Mouse (Mus musculus) yolk sac, embryonic 10.5 days (tissue): ENCODE measurements at regions not wholly inside any gene's neighbourhood (a gene's known extent, or its start where the extent isn't known, plus 50 kb on each side); places are given as distances from the start of the nearest gene placed in this dataset.

ENCODE experiments used
- DNase-seq: peaks from one replicate; pipeline ENCODE4 v3.0.0-alpha.2; 2017; ENCODE audit warnings: low spot score

- no peak for DNase-seq
Observed at GRCm38 (mm10) chr1:127009699-127010098, 179.1 kb upstream of the Nckap5 start.

DNA sequence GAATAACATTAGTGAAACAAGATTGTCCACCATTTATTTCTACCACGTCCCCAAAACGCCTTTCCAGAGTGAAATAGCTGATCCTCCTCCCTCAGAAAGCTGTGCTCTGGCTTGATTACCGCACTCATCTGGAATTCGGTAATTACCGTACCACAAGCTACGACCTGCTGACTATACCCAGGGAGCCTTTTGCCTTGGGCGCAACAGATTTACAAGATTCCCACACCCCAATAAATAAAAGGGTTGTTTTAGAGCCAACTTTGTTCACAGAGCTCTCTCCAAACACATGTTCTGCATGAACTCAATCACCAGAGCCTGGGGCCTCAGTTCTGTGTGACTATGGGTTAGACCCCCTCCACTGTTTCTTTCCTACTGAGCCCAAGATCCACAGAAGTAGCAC, 171.1 kb upstream of the Nckap5 start:
- DNase-seq: no peak

DNA sequence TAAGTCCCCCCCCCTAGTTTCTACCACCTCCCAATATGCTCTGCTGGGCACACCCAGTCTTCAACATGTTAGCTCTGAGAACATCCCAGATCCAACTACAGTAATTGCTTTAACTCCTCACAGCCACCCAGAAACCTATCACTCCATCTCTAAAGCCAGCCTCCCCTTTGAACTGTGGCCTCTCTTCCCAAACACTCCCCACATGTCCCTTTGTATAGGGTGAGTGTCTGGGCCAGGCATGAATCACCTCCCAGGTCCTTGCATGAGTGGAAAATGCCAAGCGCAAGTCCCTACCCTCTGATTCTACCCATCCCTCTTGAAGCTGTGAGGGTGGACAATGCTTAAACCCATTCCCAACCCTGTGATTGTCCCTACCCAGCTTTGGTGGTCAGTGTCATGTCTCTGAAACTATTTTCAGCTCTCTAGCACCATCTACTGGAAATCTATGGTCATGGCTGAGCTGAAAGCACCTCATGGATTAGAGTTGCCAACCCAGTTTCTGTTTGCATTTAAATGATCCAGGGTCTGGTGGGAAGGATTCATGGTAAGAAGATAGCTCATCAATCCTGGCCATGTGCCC, 162.6 kb upstream of the Nckap5 start:
- peak; percentile 39 for DNase-seq

- DNase-seq: no peak
Observed at GRCm38 (mm10) chr1:126992441-126992840, 161.8 kb upstream of the Nckap5 start.

- DNase-seq: no peak
Observed at GRCm38 (mm10) chr1:126982805-126983204, 152.2 kb upstream of the Nckap5 start.

GRCm38 (mm10) chr1:126980311-126980710, 149.7 kb upstream of the Nckap5 start:
- DNase-seq: no peak

DNA sequence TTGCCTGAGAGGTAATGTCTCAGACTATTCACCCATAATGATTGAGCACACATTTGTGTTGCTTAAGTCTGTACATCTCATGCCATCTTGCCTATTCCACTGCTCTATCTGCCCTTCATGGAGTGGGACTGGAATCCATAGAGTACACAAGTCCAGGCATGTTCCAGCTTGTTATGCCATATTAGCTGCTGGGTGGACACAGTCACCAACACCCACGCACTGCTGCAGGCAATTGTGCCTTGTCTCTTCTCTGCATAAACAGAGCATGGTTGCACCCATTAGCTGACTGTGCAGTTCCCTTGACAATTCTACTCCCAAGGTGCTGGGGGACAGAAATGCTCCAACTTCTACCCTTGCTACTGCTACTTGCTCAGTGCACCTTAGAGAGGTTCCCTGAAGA, 143.3 kb upstream of the Nckap5 start:
- no peak for DNase-seq

DNA sequence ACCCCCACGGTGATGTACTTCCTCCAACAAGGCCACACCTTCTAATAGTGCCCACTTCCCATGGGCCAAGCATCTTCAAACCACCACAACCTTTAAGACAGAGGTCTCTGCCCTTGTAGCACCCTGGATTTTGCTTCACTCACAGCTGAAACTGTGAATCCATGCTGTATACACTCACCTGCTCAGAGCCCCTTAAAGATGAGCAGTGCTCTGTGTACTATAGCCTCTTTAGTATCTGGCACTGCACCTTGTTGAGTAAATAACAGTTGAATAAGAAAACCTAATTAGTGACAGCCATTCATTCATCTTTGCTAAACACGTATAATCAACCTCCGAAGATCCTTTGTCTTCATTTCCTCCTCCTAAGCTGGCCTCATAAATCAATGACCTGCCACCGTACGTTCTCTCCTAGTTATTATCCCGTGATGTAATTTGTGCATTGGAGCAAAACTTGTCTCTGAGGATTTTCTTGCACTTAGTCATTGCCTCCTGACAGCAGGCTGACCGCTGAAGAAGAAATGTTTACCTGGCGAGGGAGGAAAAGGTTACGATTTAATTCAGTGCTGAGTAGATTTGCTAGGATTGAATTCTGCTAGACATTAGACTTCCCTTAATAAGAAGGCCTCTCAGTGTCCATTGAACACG, 141.3 kb upstream of the Nckap5 start:
- DNase-seq: no peak

DNA sequence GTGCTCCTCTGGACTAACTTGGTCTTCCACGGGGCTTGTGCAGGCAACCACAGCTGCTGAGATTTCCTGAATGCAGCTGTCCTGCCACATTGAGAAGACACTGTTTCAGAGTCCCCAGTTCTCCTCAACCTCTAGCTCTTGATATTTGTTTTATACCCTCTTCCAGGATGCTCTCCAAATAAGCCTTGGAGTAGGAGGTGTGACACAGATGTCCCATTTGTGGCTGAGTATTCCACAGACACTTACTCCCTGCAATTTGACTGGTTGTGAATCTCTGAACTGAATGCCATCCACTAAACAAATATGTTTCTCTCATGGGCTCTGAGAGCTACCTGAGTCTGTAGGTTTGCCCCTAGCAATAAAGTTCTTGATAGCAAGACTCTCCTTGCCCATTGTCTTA, 140.5 kb upstream of the Nckap5 start:
- no peak for DNase-seq

DNA sequence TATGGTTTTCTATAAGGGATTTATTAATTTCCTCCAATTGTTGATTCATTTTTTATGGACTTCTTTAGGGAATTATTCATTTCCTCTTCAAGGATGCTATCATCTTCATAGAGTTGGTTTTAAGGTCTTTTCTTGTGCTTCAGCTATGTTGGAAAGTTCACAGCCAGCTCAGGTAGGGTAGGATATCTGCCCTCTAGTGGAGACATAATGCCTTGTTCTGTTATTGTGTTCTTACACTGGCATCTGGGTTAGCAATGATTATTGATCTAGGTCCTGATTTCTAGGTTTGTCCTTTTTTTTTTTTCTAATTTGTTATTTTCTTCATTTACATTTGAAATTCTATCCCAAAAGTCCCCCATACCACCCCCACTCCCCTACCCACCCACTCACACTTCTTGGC, 135.8 kb upstream of the Nckap5 start:
- DNase-seq: no peak

DNA sequence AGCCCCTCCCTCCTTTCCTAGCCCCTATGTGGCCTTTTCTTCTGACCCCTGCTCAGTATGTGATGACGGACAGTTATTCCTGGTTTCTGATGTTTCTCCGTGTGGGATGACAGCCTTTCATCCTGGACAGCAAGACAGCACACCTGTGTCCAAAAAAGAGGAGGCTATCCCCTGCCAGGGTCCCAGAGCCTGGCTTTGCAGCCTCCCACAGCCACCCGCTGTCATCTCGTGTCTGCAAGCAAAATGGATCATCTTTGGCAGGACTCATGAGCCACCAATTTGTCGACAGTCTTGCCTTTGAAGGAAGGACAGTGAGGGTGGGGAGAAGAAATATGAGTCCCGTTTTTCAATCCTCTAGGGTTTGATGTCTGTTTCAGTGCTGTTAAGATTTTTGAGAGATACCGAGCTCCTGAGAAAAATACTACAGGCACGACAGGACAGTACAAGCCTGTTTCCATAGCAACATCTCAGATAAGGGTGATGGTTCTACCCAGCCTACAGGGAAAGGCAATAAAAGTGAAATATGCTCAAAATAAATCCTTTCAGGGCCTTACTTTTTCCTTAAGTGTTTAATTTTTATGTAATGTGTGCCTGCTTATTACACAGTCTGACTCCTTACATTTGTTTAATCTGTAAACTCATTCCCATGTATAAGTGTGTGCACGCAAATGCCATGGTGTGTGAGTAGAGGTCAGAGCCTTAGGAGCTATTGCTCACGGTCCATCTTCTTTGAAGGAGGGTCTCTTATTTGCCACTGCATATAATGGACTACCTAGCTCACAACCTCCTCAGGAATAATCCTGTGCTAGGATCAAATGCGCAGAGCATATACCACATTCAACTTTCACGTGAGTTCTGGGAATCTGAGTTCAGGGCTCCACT, 125.5 kb upstream of the Nckap5 start:
- DNase-seq: no peak

DNA sequence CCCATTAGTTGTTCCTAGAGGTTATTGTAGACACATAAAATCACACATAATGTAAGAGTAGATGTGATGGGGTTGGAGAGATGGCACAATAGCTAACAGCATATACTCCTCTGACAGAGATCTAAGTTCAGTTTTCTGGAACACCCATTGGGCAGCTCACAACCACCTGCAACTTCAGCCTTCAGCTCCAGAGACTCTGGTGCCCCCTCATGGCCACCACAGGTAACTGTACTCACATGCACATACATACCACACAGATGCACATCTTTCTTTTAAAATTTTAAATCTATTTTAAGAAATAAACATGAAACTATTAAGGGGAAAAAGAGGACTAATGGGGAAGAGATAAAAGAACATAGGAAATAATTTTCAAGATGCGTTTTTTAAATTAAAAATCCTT, 117.3 kb upstream of the Nckap5 start:
- no peak for DNase-seq

DNA sequence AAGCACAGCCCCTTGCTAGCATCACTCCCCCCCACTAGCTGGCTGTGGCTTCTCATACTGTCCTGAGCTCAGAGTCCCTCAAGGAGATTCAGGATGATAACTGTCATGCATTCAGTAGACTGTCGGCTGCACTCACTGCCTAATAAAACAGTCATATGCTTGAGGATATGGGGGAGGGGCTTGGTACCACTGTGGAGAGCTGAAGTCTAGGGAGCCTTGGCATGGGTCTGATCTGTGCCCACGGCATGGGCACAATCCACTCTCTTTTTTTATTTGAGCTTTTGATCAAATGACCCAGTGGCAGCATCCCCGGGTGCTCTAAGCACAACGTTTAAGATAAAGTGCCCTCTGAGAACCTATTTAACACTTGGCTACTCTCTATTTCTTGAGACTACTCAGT, 102.1 kb upstream of the Nckap5 start:
- no peak for DNase-seq

DNA sequence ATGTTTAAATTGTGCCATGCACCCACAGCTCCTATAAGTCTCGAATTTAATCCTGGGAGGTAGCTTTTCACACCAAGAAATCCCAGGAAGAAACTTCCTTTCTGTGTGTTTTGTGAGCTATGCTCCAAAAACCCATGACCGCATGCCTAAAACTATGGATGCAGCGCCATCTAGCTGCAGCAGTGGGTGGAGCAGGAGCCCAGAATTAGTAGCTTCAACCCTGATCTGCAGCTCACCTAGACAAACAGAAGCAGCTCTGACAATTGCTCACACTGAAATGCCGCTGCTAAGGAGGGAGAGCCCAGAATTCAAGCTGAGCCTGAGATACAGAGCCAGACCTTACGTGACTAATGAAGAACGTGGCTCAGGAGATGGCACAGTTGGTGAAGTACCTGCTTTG, 101.2 kb upstream of the Nckap5 start:
- DNase-seq: peak; percentile 72

GRCm38 (mm10) chr1:126931093-126931492, 100.5 kb upstream of the Nckap5 start:
- DNase-seq: no peak

DNA sequence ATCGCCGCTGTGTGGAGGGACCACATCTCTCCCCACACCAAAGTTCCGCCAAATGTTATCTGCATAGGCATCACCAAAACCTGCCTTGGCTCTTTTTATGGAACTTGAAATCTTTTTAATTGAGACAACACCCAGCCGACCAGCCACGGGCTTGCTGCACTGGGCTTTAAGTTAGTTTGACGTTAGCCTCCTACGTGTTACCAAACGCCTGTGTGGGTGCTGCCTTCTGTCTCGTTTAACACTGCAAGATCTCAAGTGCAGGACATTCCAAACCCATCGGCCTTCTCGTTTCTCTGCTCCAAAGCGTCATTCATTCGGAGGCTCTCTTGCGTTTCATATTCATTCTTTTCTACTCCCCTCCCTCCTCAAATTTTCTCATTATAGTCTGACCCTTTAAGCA, 100.0 kb upstream of the Nckap5 start:
- DNase-seq: no peak

- no peak for DNase-seq
Observed at GRCm38 (mm10) chr1:126929666-126930065, 99.1 kb upstream of the Nckap5 start.

GRCm38 (mm10) chr1:126928186-126928585, 97.6 kb upstream of the Nckap5 start:
- DNase-seq: no peak

DNA sequence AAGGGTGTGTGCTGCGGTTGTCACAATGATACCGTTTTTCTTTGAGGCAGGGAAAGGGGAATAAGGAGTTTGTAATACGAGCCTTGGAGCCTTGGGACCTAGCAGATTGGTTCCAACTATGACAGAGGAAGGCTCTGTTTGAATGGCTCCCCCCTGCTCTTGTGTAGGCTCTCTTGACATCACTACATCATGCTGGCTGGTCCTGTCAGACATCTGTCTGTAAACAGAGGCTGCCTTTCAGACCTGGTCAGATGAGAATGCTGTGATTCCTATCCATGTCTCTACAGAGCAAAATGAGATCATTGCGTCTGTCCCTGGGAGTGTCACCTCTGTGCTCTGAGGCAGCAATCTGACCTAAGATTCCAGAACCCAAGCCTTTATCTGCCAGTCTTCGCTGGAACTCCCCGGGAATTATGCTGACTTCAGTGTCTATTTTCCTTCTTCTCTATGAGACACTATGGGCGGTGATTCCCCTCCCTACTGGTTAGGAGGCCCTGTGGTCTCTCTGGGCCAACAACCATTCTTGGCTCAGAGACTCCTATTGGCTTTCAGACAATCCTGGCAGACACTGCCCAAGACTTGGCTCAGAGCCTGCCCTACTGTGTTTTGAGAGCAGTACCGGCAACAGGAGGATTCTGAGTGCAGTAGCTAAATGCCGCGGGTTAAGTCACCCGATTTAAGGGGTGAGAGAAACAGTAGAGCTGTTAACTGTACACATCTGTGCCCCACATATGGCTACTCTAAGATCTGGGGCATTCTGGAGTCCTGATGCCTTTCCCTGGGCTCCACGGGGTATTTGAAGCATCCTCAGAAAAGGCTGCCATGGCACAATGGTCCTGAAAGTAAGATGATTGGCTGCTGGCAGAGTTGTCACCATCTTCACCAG, 94.8 kb upstream of the Nckap5 start:
- no peak for DNase-seq

DNA sequence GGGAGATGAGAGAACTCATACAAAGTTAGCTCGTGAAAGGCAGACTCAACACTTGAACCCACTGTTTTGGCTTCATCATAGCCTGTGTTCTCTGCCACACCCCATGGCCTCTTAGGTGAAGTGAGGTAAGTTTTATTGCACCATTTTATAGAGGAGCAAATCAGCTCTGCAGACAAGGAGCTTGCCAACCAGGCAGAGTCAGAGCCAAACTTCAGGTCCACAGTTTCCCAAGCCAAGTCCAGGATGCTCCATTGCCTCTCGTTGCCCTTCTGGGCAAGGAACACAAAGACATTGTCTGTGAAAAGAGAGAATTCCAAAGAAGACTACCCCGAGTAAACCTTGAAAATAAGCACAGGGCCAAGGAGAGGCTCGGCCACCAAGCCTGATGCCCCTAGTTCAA, 93.4 kb upstream of the Nckap5 start:
- DNase-seq: no peak

DNA sequence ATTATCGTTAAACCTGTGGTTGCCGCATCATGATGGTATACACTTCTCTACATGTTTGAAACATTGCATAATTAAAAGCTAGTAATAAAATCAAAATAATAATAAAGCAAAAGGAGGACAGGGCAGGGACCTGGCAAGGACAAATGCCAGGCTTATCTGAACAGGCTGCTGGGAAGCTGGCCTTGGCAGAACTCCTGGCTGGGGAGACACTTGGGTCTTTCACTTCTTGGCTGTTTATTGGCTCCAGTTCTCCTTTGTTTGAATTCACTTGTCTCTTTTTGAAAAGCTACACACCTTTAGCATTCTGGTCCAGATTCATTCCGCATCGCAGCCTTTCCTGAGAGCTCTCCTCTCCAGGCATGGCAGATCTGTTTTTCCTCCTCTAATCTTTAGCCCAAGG, 91.6 kb upstream of the Nckap5 start:
- no peak for DNase-seq

GRCm38 (mm10) chr1:126918876-126919275, 88.3 kb upstream of the Nckap5 start:
- DNase-seq: no peak
